In the genomic region with DNA sequence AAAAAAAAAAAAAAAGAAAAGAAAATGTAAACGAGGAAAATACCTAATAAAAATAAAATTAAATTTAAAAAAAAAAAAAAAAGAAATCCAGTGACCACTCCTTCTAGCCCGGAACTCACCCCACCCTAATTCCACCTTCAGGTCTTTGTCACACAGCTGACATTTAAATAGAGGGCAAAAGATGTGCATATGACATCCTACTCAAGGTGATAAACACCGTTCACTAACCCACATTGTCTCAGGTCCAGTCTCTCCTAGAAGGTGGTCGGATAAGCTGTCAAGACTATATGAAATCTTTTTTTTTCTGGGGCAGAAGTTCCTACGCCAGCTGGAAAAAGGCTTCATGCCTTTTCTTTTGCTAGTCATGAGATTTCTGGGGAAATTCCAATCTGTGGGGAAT, we compare ENCODE assay signal across 25 mouse cellular contexts.
"Had no signal": no experiment of that assay in that cellular context is flagged by ENCODE, and none has a peak within 500 bp of the region (broad histone marks: within the 10 kb centered on the region; RNA-seq: fewer than 3 reads in every experiment).

No protein-coding gene starts in this region.

- H3K9me3 ChIP-seq: embryonic facial prominence, embryonic 10.5 days; embryonic facial prominence, embryonic 12.5 days; embryonic facial prominence, embryonic 13.5 days; embryonic facial prominence, embryonic 15.5 days; forebrain, embryonic 10.5 days; forebrain, embryonic 12.5 days; forebrain, embryonic 13.5 days; forebrain, embryonic 15.5 days; heart, embryonic 10.5 days had no signal

- H3K9ac ChIP-seq: embryonic facial prominence, embryonic 12.5 days; embryonic facial prominence, embryonic 13.5 days; embryonic facial prominence, embryonic 15.5 days; forebrain, embryonic 12.5 days; forebrain, embryonic 13.5 days; forebrain, embryonic 15.5 days; forebrain, postnatal 0 days; heart, embryonic 12.5 days had no signal

- H3K4me3 ChIP-seq: embryonic facial prominence, embryonic 10.5 days; embryonic facial prominence, embryonic 12.5 days; embryonic facial prominence, embryonic 13.5 days; embryonic facial prominence, embryonic 15.5 days; erythroblast, embryonic 14.5 days; forebrain, embryonic 10.5 days; forebrain, embryonic 12.5 days; forebrain, embryonic 13.5 days; forebrain, embryonic 15.5 days; gastrocnemius, adult 2 months; heart, adult 2 months; heart, embryonic 10.5 days; heart, embryonic 12.5 days had no signal

- H3K36me3 ChIP-seq: embryonic facial prominence, embryonic 10.5 days; embryonic facial prominence, embryonic 12.5 days; embryonic facial prominence, embryonic 13.5 days; embryonic facial prominence, embryonic 15.5 days; forebrain, embryonic 10.5 days; forebrain, embryonic 12.5 days; forebrain, embryonic 15.5 days; heart, embryonic 10.5 days; heart, embryonic 12.5 days had no signal

- H3K4me1 ChIP-seq: embryonic facial prominence, embryonic 10.5 days; embryonic facial prominence, embryonic 12.5 days; embryonic facial prominence, embryonic 13.5 days; embryonic facial prominence, embryonic 15.5 days; forebrain, embryonic 10.5 days; forebrain, embryonic 12.5 days; forebrain, embryonic 13.5 days; forebrain, embryonic 15.5 days; heart, embryonic 12.5 days had no signal

- H3K27ac ChIP-seq: embryonic facial prominence, embryonic 10.5 days; embryonic facial prominence, embryonic 12.5 days; embryonic facial prominence, embryonic 13.5 days; embryonic facial prominence, embryonic 15.5 days; forebrain, embryonic 10.5 days; forebrain, embryonic 12.5 days; forebrain, embryonic 13.5 days; forebrain, embryonic 15.5 days; gastrocnemius, adult 2 months; heart, adult 2 months; heart, embryonic 10.5 days had no signal

- DNase-seq: cerebellum, postnatal 10 days; cerebellum, postnatal 14 days; cerebellum, postnatal 25 days; cerebellum, postnatal 36 days; embryo, embryonic 11 days; forebrain, postnatal 0 days; gastrocnemius, adult 2 months; gastrocnemius, postnatal 10 days; gastrocnemius, postnatal 14 days; gastrocnemius, postnatal 25 days; gastrocnemius, postnatal 36 days; heart, adult 11 months; heart, adult 18-20 months; heart, adult 2 months had no signal
